Mouse (Mus musculus) spleen, adult 2 months (tissue): ENCODE measurements around the gene Slc27a1. TPM values are rescaled to one million over a fixed set of nuclear protein-coding genes. Genes with fewer than 3 reads are reported as not detected.

Experiments used
- DNase-seq, 2 experiments: peaks; one replicate each; pipeline versions ENCODE4 v3.0.0 to v3.0.0-alpha.2; 2012 to 2021; ENCODE audit warnings: low spot score in 2 of 2, low read depth in 1 of 2
- H3K27ac ChIP-seq: fragments of 200-500 bp; 2 replicates; pipeline ENCODE4 v1.5.1; 2012; ENCODE audit warnings: low read length, inconsistent platforms; ENCODE audit not compliant: insufficient read depth
- H3K27me3 ChIP-seq: fragments of 200-500 bp; 2 replicates; pipeline ENCODE4 v1.6.1; 2012; ENCODE audit warnings: mild to moderate bottlenecking, moderate library complexity, low read length, inconsistent platforms; ENCODE audit not compliant: control insufficient read depth, insufficient read depth
- H3K36me3 ChIP-seq: fragments of 200-500 bp; 2 replicates; pipeline ENCODE4 v1.6.1; 2012; ENCODE audit warnings: mild to moderate bottlenecking, low read length, inconsistent platforms; ENCODE audit not compliant: control insufficient read depth, insufficient read depth
- H3K4me1 ChIP-seq: fragments of 200-500 bp; 2 replicates; pipeline ENCODE4 v1.6.1; 2011; ENCODE audit warnings: inconsistent platforms; ENCODE audit not compliant: control insufficient read depth, insufficient read depth, insufficient read length
- H3K4me3 ChIP-seq: fragments of 200-500 bp; 2 replicates; pipeline ENCODE4 v1.5.1; 2011; ENCODE audit warnings: mild to moderate bottlenecking, inconsistent platforms; ENCODE audit not compliant: insufficient read depth, insufficient read length; ENCODE audit errors: extremely low read depth
- CTCF ChIP-seq: fragments of 200-500 bp; IDR thresholded peaks from 2 replicates; pipeline ENCODE4 v1.5.1; 2011; ENCODE audit warnings: mild to moderate bottlenecking, inconsistent platforms; ENCODE audit not compliant: insufficient read depth, insufficient read length, insufficient replicate concordance; ENCODE audit errors: extremely low read depth
- POLR2A ChIP-seq: fragments of 200-500 bp; IDR thresholded peaks from 2 replicates; pipeline ENCODE4 v1.6.1; 2011; ENCODE audit warnings: low read depth, low read length, inconsistent platforms
- WGBS: fragments of 180-500 bp; shearing (Covaris S2); methylation state at CpG from one replicate; pipeline ENCODE4 v1.1.7; 2018; 5-methylcytosine and 5-hydroxymethylcytosine counted together
- polyA plus RNA-seq: library from polyadenylated mRNA; depleted of rRNA; stranded (reverse); fragments of >200 nt; gene quantifications from 2 replicates; pipeline ENCODE4 v1.2.3, GENCODE M21; 2012

The Slc27a1 gene
- polyA plus RNA-seq, 1 experiment: 47.0 TPM

- no peak for TF ChIP-seq CTCF
- TF ChIP-seq POLR2A: no peak
- no peaks in the 10 kb centered on the region for H3K36me3 ChIP-seq
- WGBS: 91% methylated on average over 3 of the region's 3 CpGs
- peaks cover 6% of the 10 kb centered on the region for H3K4me1 ChIP-seq
- no peaks in the 10 kb centered on the region for H3K27me3 ChIP-seq
- H3K27ac ChIP-seq: no peak within 1 kb of the TSS
- no peak within 1 kb of the TSS for H3K4me3 ChIP-seq
- no peak for DNase-seq
Observed at GRCm38 (mm10) chr8:71566501-71566900, 2.2 kb upstream of the Slc27a1 start, which contains the start of gene Nxnl1. Nxnl1 (minus strand) TSS chr8:71566601.

- Histone ChIP-seq H3K27ac (no peak overlapping the region), H3K36me3 (no peaks in the 10 kb centered on the region), H3K4me3 (no peak overlapping the region), H3K4me1 (peaks cover 5% of the 10 kb centered on the region), H3K27me3 (no peaks in the 10 kb centered on the region)
- DNase-seq: no peak
- WGBS: 82% methylated on average over 7 of the region's 7 CpGs
- TF ChIP-seq CTCF: no peak
- TF ChIP-seq POLR2A: no peak
Observed at GRCm38 (mm10) chr8:71567587-71567986, 1.1 kb upstream of the Slc27a1 start.

- Histone ChIP-seq H3K4me3 (no peak overlapping the region), H3K27ac (no peak overlapping the region), H3K27me3 (no peaks in the 10 kb centered on the region), H3K36me3 (no peaks in the 10 kb centered on the region), H3K4me1 (peaks cover 2% of the 10 kb centered on the region; the same call in 1 of the 2 replicates)
- DNase-seq: no peak
- TF ChIP-seq POLR2A (no peak), CTCF (no peak)
- 79% methylated on average over 6 of the region's 6 CpGs for WGBS
Observed at GRCm38 (mm10) chr8:71568941-71569340, 259 bp downstream of the Slc27a1 start.

GRCm38 (mm10) chr8:71569366-71570290, 946 bp downstream of the Slc27a1 start:
- H3K27ac ChIP-seq: peak overlapping the region; percentile 48; the same call in 1 of the 2 replicates
- TF ChIP-seq CTCF: no peak
- no peak for TF ChIP-seq POLR2A
- no peaks in the 10 kb centered on the region for H3K36me3 ChIP-seq
- 11% methylated on average over 51 of the region's 51 CpGs for WGBS
- H3K27me3 ChIP-seq: no peaks in the 10 kb centered on the region
- H3K4me3 ChIP-seq: peak overlapping the region; percentile 58
- peak; percentile 70 to 73 for DNase-seq
- H3K4me1 ChIP-seq: peaks cover 2% of the 10 kb centered on the region; the same call in 1 of the 2 replicates

- H3K4me1 ChIP-seq: peaks cover 2% of the 10 kb centered on the region; the same call in 1 of the 2 replicates
- no peaks in the 10 kb centered on the region for H3K36me3 ChIP-seq
Observed at GRCm38 (mm10) chr8:71570291-71570954, 1.7 kb downstream of the Slc27a1 start.

GRCm38 (mm10) chr8:71572077-71572476, 3.4 kb downstream of the Slc27a1 start:
- no peak for DNase-seq
- no peaks in the 10 kb centered on the region for H3K36me3 ChIP-seq
- 96% methylated on average over 2 of the region's 2 CpGs for WGBS
- peaks cover 2% of the 10 kb centered on the region; the same call in 1 of the 2 replicates for H3K4me1 ChIP-seq
- H3K27ac ChIP-seq: no peak overlapping the region
- TF ChIP-seq CTCF: no peak
- no peak for TF ChIP-seq POLR2A
- H3K4me3 ChIP-seq: no peak overlapping the region
- H3K27me3 ChIP-seq: no peaks in the 10 kb centered on the region

More at GRCm38 (mm10) chr8:71570291-71570954, 1.7 kb downstream of the Slc27a1 start:
- peak overlapping the region; percentile 58 for H3K4me3 ChIP-seq
- TF ChIP-seq POLR2A (no peak), CTCF (no peak)
- WGBS: under 1% methylated on average over 41 of the region's 41 CpGs
- no peaks in the 10 kb centered on the region for H3K27me3 ChIP-seq
- peak; percentile 81 to 84 for DNase-seq
- H3K27ac ChIP-seq: peak overlapping the region; percentile 9; the same call in 1 of the 2 replicates
